ENCODE assay signal across 10 mouse cellular contexts in the genomic region with DNA sequence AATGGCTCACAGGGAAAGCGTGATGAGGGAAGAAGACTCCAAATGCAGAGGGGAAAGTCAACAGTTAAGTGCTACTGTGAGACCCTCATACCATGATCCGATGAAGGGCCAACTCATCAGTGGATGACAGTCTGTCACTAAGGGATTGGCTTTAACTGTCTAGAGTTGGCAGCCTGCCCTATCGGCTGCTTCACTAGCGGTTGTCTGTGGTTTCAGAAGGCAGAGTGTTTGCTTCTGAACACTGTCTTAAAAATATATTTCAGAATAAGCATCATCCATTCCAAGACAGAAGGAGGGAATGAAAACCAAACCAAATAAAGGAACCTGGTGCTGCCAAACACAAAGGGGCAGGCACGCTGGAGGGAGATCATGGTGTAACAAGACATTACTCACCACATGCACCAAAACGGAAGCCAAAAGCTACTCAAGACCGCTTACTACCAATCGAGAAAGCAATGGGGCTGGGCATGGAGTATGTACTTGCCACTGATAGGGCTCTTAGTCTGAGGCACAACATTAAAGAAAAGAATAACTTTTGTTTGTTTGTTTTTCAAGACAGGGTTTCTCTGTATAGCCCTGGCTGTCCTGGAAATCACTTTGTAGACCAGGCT. TPM values are rescaled to one million over a fixed set of nuclear protein-coding genes. Genes with fewer than 3 reads are reported as not detected.
DNase-seq lines count a peak whose midpoint lies in the region.
"Had no signal": no experiment of that assay in that cellular context is flagged by ENCODE, and none has a peak within 500 bp of the region (broad histone marks: within the 10 kb centered on the region; RNA-seq: fewer than 3 reads in every experiment).

No protein-coding gene starts in this region.

- intact Hi-C loops in left cerebral cortex, postnatal 25 days (cut with DNase I) = no loop called here
- intact Hi-C loops in gastrocnemius, postnatal 14 days (cut with DNase I; ENCODE audit: low total_unique reads) = no loop called here

- DNase-seq in cerebellum, adult 18-20 months = peak; percentile 51 to 56
- no peak for DNase-seq in cerebellum, adult 9-10 months
- peak; percentile 66 to 75 for DNase-seq in left cerebral cortex, postnatal 25 days (ENCODE audit: low spot score in 2 of 2)
- DNase-seq in left cerebral cortex, adult 9 months (ENCODE audit: low spot score in 2 of 2) = no peak
- peak; percentile 56 to 74 for DNase-seq in cerebellum, postnatal 25 days
- peak; percentile 58 for DNase-seq in naive thymus-derived CD4-positive, alpha-beta T cell, adult 2 months (ENCODE audit: low read depth)
- no peak for DNase-seq in gastrocnemius, postnatal 14 days
- DNase-seq in gastrocnemius, postnatal 10 days = no peak
- DNase-seq: kidney, adult 11 months; thymus, postnatal 36 days had no signal

RNA-seq across cellular contexts. Expression of gene Mark2, which starts 26.6 kb away (rescaled TPM):
- total RNA-seq in left cerebral cortex, postnatal 25 days (2021) = 100 to 1,000 TPM; 134 to 150 TPM
- 10 to 100 TPM; 27.7 to 34.1 TPM for total RNA-seq in gastrocnemius, postnatal 14 days (2021)
- 10 to 100 TPM; 38.2 to 45.8 TPM for total RNA-seq in gastrocnemius, postnatal 10 days (2021)

RNA-seq across cellular contexts. Expression of gene Rcor2, which starts 48.0 kb away (rescaled TPM):
- 10 to 100 TPM; 13.8 to 15.3 TPM for total RNA-seq in left cerebral cortex, postnatal 25 days (2021)
- 1 to 10 TPM; 2.1 to 8.8 TPM for total RNA-seq in gastrocnemius, postnatal 14 days (2021)
- 1 to 10 TPM; 8.2 to 9.1 TPM for total RNA-seq in gastrocnemius, postnatal 10 days (2021)

Comparison
In these comparisons a context has a peak if more than half of its experiments do, and no peak if none do; other contexts are left out.
1. DNase-seq: peak in cerebellum, adult 18-20 months (2 of 2), left cerebral cortex, postnatal 25 days (2 of 2), cerebellum, postnatal 25 days (2 of 2) and naive thymus-derived CD4-positive, alpha-beta T cell, adult 2 months (single experiment); none in cerebellum, adult 9-10 months (single experiment), left cerebral cortex, adult 9 months (0 of 2), gastrocnemius, postnatal 14 days (single experiment) and gastrocnemius, postnatal 10 days (single experiment).